Mouse (Mus musculus): ENCODE data around the gene Jag2.

Gene Jag2

DNA sequence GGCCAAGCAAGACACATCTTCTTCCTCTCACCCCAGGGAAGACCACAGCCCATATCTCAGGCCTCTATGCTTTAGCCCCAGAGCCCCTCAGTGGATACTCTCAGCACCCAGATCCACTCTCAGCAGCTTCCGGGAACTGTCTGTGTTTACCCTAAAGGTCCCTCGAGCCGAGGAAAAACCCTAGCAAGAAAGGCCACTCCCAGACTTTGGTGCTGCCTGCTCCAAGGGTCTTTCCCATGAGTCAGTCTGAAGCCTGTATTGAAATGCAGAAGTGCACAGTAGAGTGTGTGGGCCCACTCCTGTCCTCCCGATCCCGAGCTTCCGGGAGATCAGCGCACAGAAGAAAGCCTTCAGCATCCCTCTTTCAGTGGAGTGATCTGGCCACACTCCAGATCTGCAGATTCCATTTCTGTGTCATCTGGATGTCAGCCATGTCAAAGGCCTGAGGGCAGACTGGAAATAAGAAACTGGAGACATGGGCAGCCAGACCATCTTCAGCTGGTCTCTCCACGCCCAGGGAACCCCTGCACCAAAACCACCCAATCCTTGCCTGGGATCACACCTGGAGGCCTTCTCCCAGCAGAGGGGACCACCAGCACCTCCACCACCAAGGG, 63.0 kb downstream of the Jag2 start:
- no peak for DNase-seq

DNA sequence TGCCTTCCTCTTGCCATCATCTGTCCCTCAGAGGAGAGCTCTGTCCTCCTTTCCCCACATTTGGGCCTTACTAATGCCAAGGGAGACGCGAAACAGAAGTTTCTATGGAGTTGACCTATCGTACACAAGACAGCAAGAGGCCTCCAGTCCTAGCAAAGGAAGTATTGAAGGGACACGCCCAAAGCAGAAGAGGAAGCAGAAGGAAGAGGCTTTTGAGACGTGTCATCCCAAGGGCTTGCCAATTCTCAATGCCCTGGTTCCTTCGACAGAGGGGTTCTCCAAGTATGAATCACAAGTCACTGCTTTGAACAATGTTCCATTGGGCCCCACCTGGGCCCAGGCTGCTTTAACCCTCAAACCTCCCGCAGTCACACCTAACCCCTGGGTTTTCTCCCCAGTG, 64.8 kb downstream of the Jag2 start:
- DNase-seq = no peak

DNA sequence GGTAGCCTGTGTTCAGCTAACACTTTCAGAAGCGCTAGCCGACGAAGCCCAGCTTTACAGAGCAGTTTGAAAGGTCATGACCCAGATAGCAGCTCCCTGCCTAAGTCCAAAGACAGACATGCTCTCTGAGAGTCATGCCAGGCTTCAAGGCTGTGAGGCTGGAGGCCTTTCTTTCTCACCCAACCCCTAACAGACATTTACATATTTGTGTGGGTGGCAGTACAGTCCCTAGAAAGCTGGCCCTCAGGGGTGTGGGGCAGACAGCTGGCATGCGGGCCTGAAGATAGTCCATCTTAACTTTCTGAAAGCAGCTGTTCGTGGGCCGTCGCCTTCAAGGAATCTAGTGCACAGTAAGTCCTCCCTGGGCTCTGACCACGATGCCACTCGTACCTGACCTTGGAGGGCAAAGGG, 67.7 kb downstream of the Jag2 start:
- no peak for DNase-seq

DNA sequence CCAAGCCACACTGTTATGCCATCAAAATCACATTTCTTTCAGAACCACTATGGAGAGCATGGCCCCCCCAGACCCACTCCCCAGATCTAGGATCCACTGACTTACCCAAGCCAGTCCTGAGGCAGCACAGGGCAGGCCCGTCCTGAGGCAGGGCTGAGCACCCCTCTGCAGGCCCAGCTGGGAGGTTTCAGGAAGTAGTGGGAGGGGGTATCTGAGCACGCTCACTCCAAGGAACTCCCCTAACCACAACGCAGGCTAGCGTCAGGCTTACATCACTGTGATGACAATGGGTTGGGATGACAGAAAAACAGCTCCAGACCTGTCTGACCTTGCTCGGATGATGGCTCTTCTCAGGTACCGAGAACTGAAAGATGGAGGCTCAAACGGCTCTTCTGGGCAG, 68.8 kb downstream of the Jag2 start:
- DNase-seq = no peak

- DNase-seq = no peak
Measured at GRCm38 (mm10) chr12:112859930-112860329, 69.6 kb downstream of the Jag2 start.

GRCm38 (mm10) chr12:112858581-112859336, 70.8 kb downstream of the Jag2 start:
- no peak for DNase-seq

Measured in right cerebral cortex, postnatal 14 days (tissue).